25 mouse cellular contexts compared by ENCODE assay signal in the genomic region with DNA sequence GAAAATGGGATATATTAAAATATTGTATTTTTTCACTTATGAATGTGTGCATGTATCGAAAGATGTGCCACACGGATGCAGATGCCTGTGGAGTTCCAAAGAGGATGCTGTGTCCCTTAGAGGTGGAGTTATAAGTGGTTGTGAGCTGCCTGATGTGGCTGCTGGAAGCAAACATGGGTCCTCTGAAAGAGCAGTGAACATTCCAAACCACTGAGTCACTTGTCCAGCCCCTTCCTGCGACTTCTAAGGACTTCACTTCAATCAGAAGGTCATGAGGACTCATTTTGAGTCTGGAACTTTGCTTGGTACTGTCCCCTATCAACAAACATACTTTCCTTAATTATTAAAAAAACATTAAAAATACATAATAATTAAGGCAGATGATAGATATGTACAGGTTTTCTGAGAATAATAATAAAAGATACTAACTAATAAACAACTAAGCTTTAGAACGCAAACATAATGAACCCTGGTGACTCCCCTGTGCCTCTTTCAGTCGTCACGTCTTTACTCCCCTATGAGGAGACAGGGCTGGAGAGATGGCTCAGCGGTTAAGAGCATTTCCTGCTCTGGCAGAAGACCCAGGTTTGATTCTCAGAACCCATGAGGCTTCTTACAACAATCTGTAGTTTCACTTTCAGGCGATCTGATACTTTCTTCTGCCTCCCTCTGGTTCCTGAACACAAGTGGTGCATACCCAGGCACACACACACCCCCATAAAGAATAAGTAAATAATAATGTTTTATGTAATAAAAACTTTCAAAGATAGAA. TPM values are rescaled to one million over a fixed set of nuclear protein-coding genes. Genes with fewer than 3 reads are reported as not detected.
DNase-seq lines count a peak whose midpoint lies in the region; ATAC-seq and TF ChIP-seq lines count a peak whose summit lies in the region.
"Had no signal": no experiment of that assay in that cellular context is flagged by ENCODE, and none has a peak within 500 bp of the region (broad histone marks: within the 10 kb centered on the region; RNA-seq: fewer than 3 reads in every experiment).

No protein-coding gene starts in this region.

- no peak for TF ChIP-seq POLR2A in CH12.LX (IDR thresholded peaks at IDR 0.05; ENCODE audit: low read depth, low read length)

- no peak overlapping the region for H3K4me3 ChIP-seq in CH12.LX (replicated peaks in 1 of 3; ENCODE audit: low read depth in 2 of 3, low read length in 2 of 3, poor library complexity in 1 of 3)
- H3K4me3 ChIP-seq in kidney, embryonic 16.5 days (ENCODE audit: low read length) = no peak overlapping the region
- H3K4me3 ChIP-seq in liver, postnatal 0 days (ENCODE audit: low read depth, low read length) = no peak overlapping the region
- H3K4me3 ChIP-seq: forebrain, embryonic 10.5 days; heart, embryonic 15.5 days; neural tube, embryonic 15.5 days; stomach, embryonic 15.5 days had no signal

- H3K36me3 ChIP-seq in CH12.LX (replicated peaks in 1 of 2; ENCODE audit: control insufficient read depth in 1 of 2, insufficient read depth in 1 of 2, low read length in 1 of 2) = no peaks in the 10 kb centered on the region
- no peaks in the 10 kb centered on the region for H3K36me3 ChIP-seq in kidney, embryonic 16.5 days (ENCODE audit: insufficient read depth, low read length)
- H3K36me3 ChIP-seq in liver, postnatal 0 days (replicated peaks; ENCODE audit: insufficient read depth, low read length) = no peaks in the 10 kb centered on the region
- H3K36me3 ChIP-seq: forebrain, embryonic 10.5 days; heart, embryonic 15.5 days; neural tube, embryonic 15.5 days; stomach, embryonic 15.5 days had no signal

- ATAC-seq in kidney, embryonic 16.5 days (ENCODE audit: low FRiP score, low TSS enrichment) = no peak
- no peak for ATAC-seq in liver, postnatal 0 days

- no peak overlapping the region for H3K4me2 ChIP-seq in CH12.LX (ENCODE audit: insufficient read depth, low read depth, poor library complexity, severe bottlenecking)
- H3K4me2 ChIP-seq in kidney, embryonic 16.5 days (replicated peaks; ENCODE audit: low read depth, low read length) = no peak overlapping the region
- H3K4me2 ChIP-seq in liver, postnatal 0 days (ENCODE audit: low read depth, low read length) = no peak overlapping the region
- H3K4me2 ChIP-seq: heart, embryonic 15.5 days; lung, embryonic 14.5 days; neural tube, embryonic 15.5 days; stomach, embryonic 15.5 days had no signal

- H3K9me3 ChIP-seq in CH12.LX (replicated peaks; ENCODE audit: low read length) = no peaks in the 10 kb centered on the region
- no peaks in the 10 kb centered on the region for H3K9me3 ChIP-seq in kidney, embryonic 16.5 days (ENCODE audit: low read length)
- no peaks in the 10 kb centered on the region for H3K9me3 ChIP-seq in liver, postnatal 0 days (ENCODE audit: low read length)
- H3K9me3 ChIP-seq: forebrain, embryonic 10.5 days; heart, embryonic 15.5 days; neural tube, embryonic 15.5 days; stomach, embryonic 15.5 days had no signal

- H3K27me3 ChIP-seq in CH12.LX (replicated peaks) = no peaks in the 10 kb centered on the region
- H3K27me3 ChIP-seq in kidney, embryonic 16.5 days (ENCODE audit: insufficient read depth, low read length) = no peaks in the 10 kb centered on the region
- no peaks in the 10 kb centered on the region for H3K27me3 ChIP-seq in liver, postnatal 0 days (ENCODE audit: insufficient read depth, low read length)
- H3K27me3 ChIP-seq: heart, embryonic 15.5 days; neural tube, embryonic 15.5 days; stomach, embryonic 15.5 days had no signal

- peaks cover 0 to 15% of the 10 kb centered on the region in 2 experiments; a peak in 2 of 4 replicates for H3K4me1 ChIP-seq in CH12.LX (ENCODE audit: control insufficient read depth in 1 of 2, insufficient read depth in 2 of 2)
- no peaks in the 10 kb centered on the region for H3K4me1 ChIP-seq in kidney, embryonic 16.5 days (ENCODE audit: insufficient read depth, low read length)
- no peaks in the 10 kb centered on the region for H3K4me1 ChIP-seq in liver, postnatal 0 days (ENCODE audit: insufficient read depth)
- H3K4me1 ChIP-seq: forebrain, embryonic 10.5 days; heart, embryonic 15.5 days; neural tube, embryonic 15.5 days; stomach, embryonic 15.5 days had no signal

- in situ Hi-C loops in CH12.LX (cut with MboI; ENCODE audit: low pct_ligation_motif_present, low pct_unique_long_range_greater_than_20kb, low sequenced_read_pairs) = no loop called here

- dilution Hi-C loops in CH12.LX (cut with MboI; ENCODE audit: extremely low pct_ligation_motif_present, extremely low pct_unique_long_range_greater_than_20kb, low sequenced_read_pairs) = no loop called here

- 71% methylated on average over 8 of the region's 8 CpGs for WGBS in kidney, embryonic 16.5 days
- 62% methylated on average over 8 of the region's 8 CpGs for WGBS in liver, postnatal 0 days (ENCODE audit: insufficient replicate concordance)

- no peaks in the 10 kb centered on the region for H3K79me2 ChIP-seq in CH12.LX (replicated peaks; ENCODE audit: control insufficient read depth, extremely low read depth, insufficient read depth, poor library complexity, severe bottlenecking)

- DNase-seq in 3134 (ENCODE audit: extremely low read depth, insufficient read length, low spot score) = peak; percentile 48
- DNase-seq in CH12.LX (ENCODE audit: extremely low read depth) = peak; percentile 66
- DNase-seq in induced T-regulatory cell, adult 2 months (ENCODE audit: low read depth) = peak; percentile 79
- DNase-seq in thymus, postnatal 0 days (ENCODE audit: low spot score) = peak; percentile 71
- DNase-seq in lung, postnatal 25 days (ENCODE audit: low spot score) = no peak
- DNase-seq in liver, postnatal 0 days = no peak
- DNase-seq in cerebellum, postnatal 36 days = no peak
- DNase-seq: adrenal gland, postnatal 14 days; cerebellum, adult 2 months; gastrocnemius, postnatal 25 days; kidney, adult 11 months; kidney, postnatal 14 days; liver; lung, embryonic 14.5 days; retina, postnatal 1 day had no signal

- TF ChIP-seq CTCF in CH12.LX (conservative IDR thresholded peaks at IDR 0.05 in 1 of 2, IDR thresholded peaks at IDR 0.05 in 1 of 2; ENCODE audit: low read depth in 2 of 2, low read length in 2 of 2) = no peak
- no peak for TF ChIP-seq CTCF in liver, postnatal 0 days (IDR thresholded peaks at IDR 0.05; ENCODE audit: low read depth)

- no peak overlapping the region for H3K27ac ChIP-seq in CH12.LX (ENCODE audit: insufficient read depth, low read depth)
- no peak overlapping the region for H3K27ac ChIP-seq in kidney, embryonic 16.5 days (ENCODE audit: low read length)
- H3K27ac ChIP-seq in liver, postnatal 0 days (ENCODE audit: low read depth) = no peak overlapping the region
- H3K27ac ChIP-seq: forebrain, embryonic 10.5 days; heart, embryonic 15.5 days; neural tube, embryonic 15.5 days; stomach, embryonic 15.5 days had no signal

- no peak for TF ChIP-seq EP300 in CH12.LX (IDR thresholded peaks at IDR 0.05; ENCODE audit: low read length)
- no peak for TF ChIP-seq EP300 in liver, postnatal 0 days (IDR thresholded peaks at IDR 0.05; ENCODE audit: low read depth)

- TF ChIP-seq RAD21 in CH12.LX (IDR thresholded peaks at IDR 0.05; ENCODE audit: low read depth, low read length) = no peak

- no peak overlapping the region for H3K9ac ChIP-seq in CH12.LX (ENCODE audit: insufficient read depth, low read depth)
- H3K9ac ChIP-seq in kidney, embryonic 16.5 days (replicated peaks; ENCODE audit: low read length) = no peak overlapping the region
- no peak overlapping the region for H3K9ac ChIP-seq in liver, postnatal 0 days (replicated peaks)
- H3K9ac ChIP-seq: heart, embryonic 15.5 days; lung, embryonic 14.5 days; neural tube, embryonic 15.5 days; stomach, embryonic 15.5 days had no signal

TF ChIP-seq in CH12.LX, 34 proteins besides CTCF, POLR2A, EP300 and RAD21:
- TF ChIP-seq POLR2AphosphoS2 (IDR thresholded peaks at IDR 0.05; ENCODE audit: low read depth, low read length) (no peak), IRF4 (IDR thresholded peaks at IDR 0.05; ENCODE audit: low read depth, low read length) (peak; percentile 82)

RNA-seq across cellular contexts. Expression of gene Patl2, which starts 5.8 kb away (rescaled TPM):
- not detected in 2 replicates for total RNA-seq in CH12.LX (2012; rRNA removed)
- total RNA-seq in CH12.LX (2014; rRNA removed) = not detected in 2 replicates
- polyA plus RNA-seq in CH12.LX (2012; ENCODE audit: insufficient read length, low read depth) = not detected in 2 replicates
- polyA plus RNA-seq in thymus, postnatal 0 days (2015; fragmentation: Nextera tagmentation; extraction: Ambion mirVana) = 1.1 and 2.5 TPM in 2 replicates
- not detected in 2 replicates for polyA plus RNA-seq in kidney, embryonic 16.5 days (2015; fragmentation: Nextera tagmentation; extraction: Ambion mirVana)
- polyA plus RNA-seq in liver, postnatal 0 days (2015; fragmentation: Nextera tagmentation; extraction: Ambion mirVana) = 0.14 and 0.18 TPM in 2 replicates
- total RNA-seq: gastrocnemius, postnatal 25 days; layer of hippocampus, postnatal 10 days had no signal
- polyA plus RNA-seq: embryonic facial prominence, embryonic 14.5 days; forebrain, embryonic 10.5 days; lung, embryonic 14.5 days; neural tube, embryonic 15.5 days; stomach, embryonic 15.5 days had no signal

RNA-seq across cellular contexts. Expression of gene Terb2, which starts 5.8 kb away (rescaled TPM):
- total RNA-seq in CH12.LX (2012; rRNA removed) (not detected in 2 replicates), CH12.LX (2014; rRNA removed) (not detected in 2 replicates)
- polyA plus RNA-seq in CH12.LX (2012; ENCODE audit: insufficient read length, low read depth) = not detected in 2 replicates
- polyA plus RNA-seq in thymus, postnatal 0 days (2015; fragmentation: Nextera tagmentation; extraction: Ambion mirVana) = not detected in 2 replicates
- polyA plus RNA-seq in kidney, embryonic 16.5 days (2015; fragmentation: Nextera tagmentation; extraction: Ambion mirVana) = not detected in 2 replicates
- polyA plus RNA-seq in liver, postnatal 0 days (2015; fragmentation: Nextera tagmentation; extraction: Ambion mirVana) = not detected in 2 replicates
- total RNA-seq: adrenal gland, postnatal 14 days; gastrocnemius, postnatal 25 days; layer of hippocampus, postnatal 10 days; left cerebral cortex, postnatal 14 days had no signal
- polyA plus RNA-seq: cerebellum, adult 2 months; embryonic facial prominence, embryonic 14.5 days; forebrain, embryonic 10.5 days; frontal cortex, adult 2 months; heart, embryonic 15.5 days; hindbrain, embryonic 11.5 days; lung, embryonic 14.5 days; neural tube, embryonic 15.5 days; stomach, embryonic 15.5 days had no signal

RNA-seq across cellular contexts. Expression of gene Trim69, which starts 19.7 kb away (rescaled TPM):
- total RNA-seq in CH12.LX (2012; rRNA removed) (0.08 and 0.13 TPM in 2 replicates), CH12.LX (2014; rRNA removed) (0.24 and 0.26 TPM in 2 replicates)
- 0.13 and 0.41 TPM in 2 replicates for polyA plus RNA-seq in CH12.LX (2012; ENCODE audit: insufficient read length, low read depth)
- 0.08 and 0.14 TPM in 2 replicates for polyA plus RNA-seq in thymus, postnatal 0 days (2015; fragmentation: Nextera tagmentation; extraction: Ambion mirVana)
- not detected in 2 replicates for polyA plus RNA-seq in kidney, embryonic 16.5 days (2015; fragmentation: Nextera tagmentation; extraction: Ambion mirVana)
- polyA plus RNA-seq in liver, postnatal 0 days (2015; fragmentation: Nextera tagmentation; extraction: Ambion mirVana) = not detected in 2 replicates
- total RNA-seq: adrenal gland, postnatal 14 days; gastrocnemius, postnatal 25 days; layer of hippocampus, postnatal 10 days; left cerebral cortex, postnatal 14 days had no signal
- polyA plus RNA-seq: cerebellum, adult 2 months; forebrain, embryonic 10.5 days; heart, embryonic 15.5 days; hindbrain, embryonic 11.5 days; lung, embryonic 14.5 days; neural tube, embryonic 15.5 days; stomach, embryonic 15.5 days had no signal

RNA-seq across cellular contexts. Expression of gene B2m, which starts 32.8 kb away (rescaled TPM):
- 1,479 and 1,509 TPM in 2 replicates for total RNA-seq in CH12.LX (2012; rRNA removed)
- total RNA-seq in CH12.LX (2014; rRNA removed) = 1,782 and 1,954 TPM in 2 replicates
- 1,919 and 2,234 TPM in 2 replicates for polyA plus RNA-seq in CH12.LX (2012; ENCODE audit: insufficient read length, low read depth)
- 1,787 and 1,863 TPM in 2 replicates for polyA plus RNA-seq in thymus, postnatal 0 days (2015; fragmentation: Nextera tagmentation; extraction: Ambion mirVana)
- 221 and 232 TPM in 2 replicates for polyA plus RNA-seq in kidney, embryonic 16.5 days (2015; fragmentation: Nextera tagmentation; extraction: Ambion mirVana)
- 1,317 and 1,377 TPM in 2 replicates for polyA plus RNA-seq in liver, postnatal 0 days (2015; fragmentation: Nextera tagmentation; extraction: Ambion mirVana)

RNA-seq across cellular contexts. Expression of gene Sord, which starts 54.3 kb away (rescaled TPM):
- total RNA-seq in CH12.LX (2012; rRNA removed) = 14.9 and 20.3 TPM in 2 replicates
- total RNA-seq in CH12.LX (2014; rRNA removed) = 18.2 and 19.2 TPM in 2 replicates
- polyA plus RNA-seq in CH12.LX (2012; ENCODE audit: insufficient read length, low read depth) = 29.2 and 29.9 TPM in 2 replicates
- 48.9 and 51.3 TPM in 2 replicates for polyA plus RNA-seq in thymus, postnatal 0 days (2015; fragmentation: Nextera tagmentation; extraction: Ambion mirVana)
- 62.2 and 62.4 TPM in 2 replicates for polyA plus RNA-seq in kidney, embryonic 16.5 days (2015; fragmentation: Nextera tagmentation; extraction: Ambion mirVana)
- 294 and 325 TPM in 2 replicates for polyA plus RNA-seq in liver, postnatal 0 days (2015; fragmentation: Nextera tagmentation; extraction: Ambion mirVana)

Comparison
In these comparisons a context has a peak if more than half of its experiments do, and no peak if none do; other contexts are left out.
1. DNase-seq: peak in 3134 (single experiment), CH12.LX (single experiment), induced T-regulatory cell, adult 2 months (single experiment) and thymus, postnatal 0 days (single experiment); none in lung, postnatal 25 days (single experiment), liver, postnatal 0 days (single experiment) and cerebellum, postnatal 36 days (0 of 2).